Mouse (Mus musculus): ENCODE results near the gene Ganc. TPM values are rescaled to one million over a fixed set of nuclear protein-coding genes. Genes with fewer than 3 reads are reported as not detected.

The Ganc gene
- polyA plus RNA-seq, 1 experiment from 2014 or later, result 9.2 TPM

DNA sequence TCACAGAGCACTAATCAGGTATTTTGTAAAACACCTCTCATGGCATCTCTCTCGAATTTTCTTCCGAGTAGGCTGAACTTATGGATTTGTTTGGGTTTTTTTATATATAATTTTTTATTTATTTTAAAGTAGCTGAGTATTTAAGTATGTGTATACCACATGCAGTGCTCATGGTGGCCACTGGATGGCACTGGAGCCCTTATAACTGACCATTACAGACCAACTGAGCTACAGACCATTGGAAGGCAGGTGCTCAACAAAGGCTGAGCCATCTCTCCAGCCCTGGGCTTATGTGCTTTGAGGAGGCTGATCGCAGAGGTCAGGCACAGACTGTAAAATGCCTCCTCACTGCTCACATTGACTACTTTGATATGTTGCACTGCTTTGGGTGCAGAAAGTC, 74.9 kb downstream of the Ganc start:
- no peak overlapping the region for H3K4me3 ChIP-seq (replicated peaks; ENCODE audit: low read depth, low read length)
- H3K4me2 ChIP-seq (ENCODE audit: low read length), result no peak overlapping the region
- DNase-seq (peak; percentile 68), ATAC-seq (ENCODE audit: low FRiP score, low TSS enrichment) (no peak)
- H3K4me1 ChIP-seq (ENCODE audit: control insufficient read depth, insufficient read depth, low read length), result no peaks in the 10 kb centered on the region
- no peak overlapping the region for H3K9ac ChIP-seq (replicated peaks; ENCODE audit: low read length)
- H3K9me3 ChIP-seq (ENCODE audit: control insufficient read depth, low read length), result no peaks in the 10 kb centered on the region
- no peaks in the 10 kb centered on the region for H3K36me3 ChIP-seq (ENCODE audit: control insufficient read depth, insufficient read depth, low read length)
- WGBS, result 63% methylated on average over 3 of the region's 3 CpGs
- H3K27ac ChIP-seq (replicated peaks; ENCODE audit: low read depth, low read length), result no peak overlapping the region
- no peaks in the 10 kb centered on the region for H3K27me3 ChIP-seq (ENCODE audit: control insufficient read depth, insufficient read depth, low read length)

DNA sequence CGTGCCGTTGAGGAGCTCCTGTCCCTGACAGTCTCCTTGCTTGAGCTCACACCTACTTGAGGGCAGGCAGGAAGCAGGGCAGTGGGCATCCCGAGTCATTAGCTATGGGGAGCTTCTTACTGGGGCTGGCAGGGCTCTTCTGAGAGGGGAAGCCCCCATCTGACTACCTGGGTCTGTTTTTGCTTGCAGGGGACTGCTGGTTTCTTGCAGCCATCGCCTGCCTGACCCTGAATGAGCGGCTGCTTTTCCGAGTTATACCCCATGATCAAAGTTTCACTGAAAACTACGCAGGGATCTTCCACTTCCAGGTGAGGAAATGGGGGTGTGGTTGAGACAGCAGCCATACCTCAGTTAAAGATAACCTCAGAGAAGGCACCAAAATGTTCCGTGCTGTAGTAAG, 78.2 kb downstream of the Ganc start:
- no peaks in the 10 kb centered on the region for H3K4me1 ChIP-seq (ENCODE audit: control insufficient read depth, insufficient read depth, low read length)
- H3K4me2 ChIP-seq (ENCODE audit: low read length), result no peak overlapping the region
- WGBS, result 79% methylated on average over 8 of the region's 8 CpGs
- no peaks in the 10 kb centered on the region for H3K27me3 ChIP-seq (ENCODE audit: control insufficient read depth, insufficient read depth, low read length)
- H3K27ac ChIP-seq (replicated peaks; ENCODE audit: low read depth, low read length), result no peak overlapping the region
- no peaks in the 10 kb centered on the region for H3K36me3 ChIP-seq (ENCODE audit: control insufficient read depth, insufficient read depth, low read length)
- H3K4me3 ChIP-seq (replicated peaks; ENCODE audit: low read depth, low read length), result no peak overlapping the region
- DNase-seq, result no peak
- no peaks in the 10 kb centered on the region for H3K9me3 ChIP-seq (ENCODE audit: control insufficient read depth, low read length)
- no peak overlapping the region for H3K9ac ChIP-seq (replicated peaks; ENCODE audit: low read length)
- ATAC-seq (ENCODE audit: low FRiP score, low TSS enrichment), result no peak

DNA sequence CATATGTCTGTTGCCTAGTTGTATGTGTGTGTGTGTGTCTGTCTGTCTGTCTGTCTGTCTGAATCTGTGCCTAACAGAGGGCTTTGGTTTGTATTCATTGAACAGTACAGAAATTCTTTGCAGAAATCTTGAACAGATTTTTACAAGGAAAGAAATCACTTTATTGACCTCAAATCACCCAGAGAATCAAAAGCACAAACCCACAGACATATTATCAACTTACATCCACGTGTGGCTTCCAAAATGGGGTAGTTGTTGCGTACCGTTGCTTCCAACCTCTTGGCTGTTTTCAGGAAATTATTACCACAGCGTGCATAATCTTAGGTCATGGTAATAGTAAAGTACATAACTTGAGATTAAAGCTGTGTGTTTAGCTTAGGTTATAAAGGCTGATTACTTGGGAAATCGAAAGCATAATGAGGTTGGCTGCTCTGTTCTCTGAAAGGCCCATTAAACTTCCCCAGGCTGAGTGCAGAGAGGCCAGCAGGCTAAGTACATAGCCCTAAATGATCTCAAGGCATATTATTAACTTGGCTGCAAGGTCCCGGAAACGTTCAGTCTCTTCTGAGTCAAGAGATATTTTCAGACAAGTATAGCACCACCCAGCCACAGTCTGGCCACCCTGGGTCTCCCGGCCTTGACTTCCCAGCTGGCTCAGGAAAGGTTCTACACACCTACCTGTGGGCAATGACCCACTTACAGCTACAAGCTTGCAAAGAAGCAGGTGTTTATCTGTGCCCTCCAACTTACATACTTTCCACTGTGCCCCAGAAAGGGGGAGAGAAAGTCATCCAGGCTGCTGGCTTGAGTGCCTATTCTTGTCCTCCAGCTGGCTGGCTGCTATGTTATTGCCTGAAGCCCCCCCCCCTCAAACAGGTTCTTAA, 79.1 kb downstream of the Ganc start:
- WGBS, result 87% methylated on average over 8 of the region's 8 CpGs
- no peak overlapping the region for H3K4me3 ChIP-seq (replicated peaks; ENCODE audit: low read depth, low read length)

DNA sequence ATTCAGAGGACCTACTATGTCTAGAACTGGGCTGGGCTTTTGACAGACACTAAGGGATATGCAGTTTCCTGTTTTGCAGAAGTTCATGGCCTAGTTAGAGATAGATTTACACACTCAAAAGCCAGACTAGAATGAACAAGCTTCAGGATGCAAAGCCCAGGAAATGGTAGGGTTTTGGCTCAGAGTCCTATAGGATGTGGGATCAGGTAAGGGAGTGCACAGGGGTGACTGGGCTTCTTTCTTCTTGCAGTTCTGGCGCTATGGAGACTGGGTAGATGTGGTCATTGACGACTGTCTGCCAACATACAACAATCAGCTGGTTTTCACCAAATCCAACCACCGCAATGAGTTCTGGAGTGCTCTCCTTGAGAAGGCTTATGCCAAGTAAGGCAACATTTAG, 80.5 kb downstream of the Ganc start:
- Histone ChIP-seq H3K36me3 (ENCODE audit: control insufficient read depth, insufficient read depth, low read length) (no peaks in the 10 kb centered on the region), H3K4me1 (ENCODE audit: control insufficient read depth, insufficient read depth, low read length) (no peaks in the 10 kb centered on the region), H3K9me3 (ENCODE audit: control insufficient read depth, low read length) (no peaks in the 10 kb centered on the region), H3K4me3 (replicated peaks; ENCODE audit: low read depth, low read length) (no peak overlapping the region), H3K27me3 (ENCODE audit: control insufficient read depth, insufficient read depth, low read length) (no peaks in the 10 kb centered on the region), H3K27ac (replicated peaks; ENCODE audit: low read depth, low read length) (no peak overlapping the region), H3K4me2 (ENCODE audit: low read length) (no peak overlapping the region), H3K9ac (replicated peaks; ENCODE audit: low read length) (no peak overlapping the region)
- 90% methylated on average over 3 of the region's 3 CpGs for WGBS
- DNase-seq (no peak), ATAC-seq (ENCODE audit: low FRiP score, low TSS enrichment) (no peak)

More for the DNA sequence above, 79.1 kb downstream of the Ganc start:
- Histone ChIP-seq H3K27me3 (ENCODE audit: control insufficient read depth, insufficient read depth, low read length) (no peaks in the 10 kb centered on the region), H3K4me1 (ENCODE audit: control insufficient read depth, insufficient read depth, low read length) (no peaks in the 10 kb centered on the region), H3K27ac (replicated peaks; ENCODE audit: low read depth, low read length) (no peak overlapping the region), H3K9me3 (ENCODE audit: control insufficient read depth, low read length) (no peaks in the 10 kb centered on the region), H3K36me3 (ENCODE audit: control insufficient read depth, insufficient read depth, low read length) (no peaks in the 10 kb centered on the region), H3K9ac (replicated peaks; ENCODE audit: low read length) (no peak overlapping the region), H3K4me2 (ENCODE audit: low read length) (no peak overlapping the region)
- ATAC-seq (ENCODE audit: low FRiP score, low TSS enrichment), result no peak
- no peak for DNase-seq

DNA sequence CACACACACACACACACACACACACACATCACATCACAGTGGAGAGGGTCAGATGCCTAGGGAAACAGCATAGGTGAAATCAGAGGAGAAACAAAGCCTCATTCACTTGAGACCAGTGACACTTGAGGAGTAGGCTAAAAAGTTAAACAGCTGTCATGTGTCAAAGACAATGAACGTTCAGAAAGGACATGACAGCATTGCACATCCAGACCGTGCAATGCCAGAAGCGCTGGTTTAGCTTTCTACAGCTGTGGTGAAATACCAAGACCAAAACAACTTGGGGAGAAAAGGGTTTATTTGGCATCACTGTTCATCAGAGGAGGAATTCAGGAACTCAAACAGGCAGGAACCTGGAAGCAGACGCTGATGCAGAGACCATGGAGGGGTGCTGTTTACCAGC, 89.6 kb downstream of the Ganc start:
- no peak overlapping the region for H3K4me2 ChIP-seq (ENCODE audit: low read length)
- DNase-seq (no peak), ATAC-seq (ENCODE audit: low FRiP score, low TSS enrichment) (no peak)
- H3K27ac ChIP-seq (replicated peaks; ENCODE audit: low read depth, low read length), result no peak overlapping the region
- WGBS, result 66% methylated on average over 4 of the region's 4 CpGs
- H3K36me3 ChIP-seq (ENCODE audit: control insufficient read depth, insufficient read depth, low read length), result no peaks in the 10 kb centered on the region
- H3K4me1 ChIP-seq (ENCODE audit: control insufficient read depth, insufficient read depth, low read length), result no peaks in the 10 kb centered on the region
- H3K4me3 ChIP-seq (replicated peaks; ENCODE audit: low read depth, low read length), result no peak overlapping the region
- no peaks in the 10 kb centered on the region for H3K27me3 ChIP-seq (ENCODE audit: control insufficient read depth, insufficient read depth, low read length)
- H3K9me3 ChIP-seq (ENCODE audit: control insufficient read depth, low read length), result no peaks in the 10 kb centered on the region
- H3K9ac ChIP-seq (replicated peaks; ENCODE audit: low read length), result no peak overlapping the region

DNA sequence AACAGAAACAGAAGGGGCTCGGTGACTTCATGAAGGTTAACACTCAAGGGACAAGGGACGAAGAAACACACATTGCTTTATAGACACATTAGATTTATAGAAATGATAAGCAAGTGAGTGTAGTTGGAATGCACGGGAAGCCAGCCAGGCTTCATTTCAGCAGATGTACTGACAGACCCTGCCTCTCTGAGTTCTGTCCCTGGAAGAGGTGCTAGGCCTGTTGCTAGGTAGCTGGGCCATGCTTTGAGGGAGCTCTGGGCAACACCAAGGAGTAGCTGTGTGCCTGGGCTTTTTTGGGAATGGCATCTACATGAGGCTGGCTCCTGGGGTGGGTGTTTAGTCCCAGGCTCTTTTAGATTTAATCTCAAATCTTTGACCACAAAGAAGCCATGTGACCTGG, 92.8 kb downstream of the Ganc start:
- ATAC-seq (ENCODE audit: low FRiP score, low TSS enrichment), result no peak
- 91% methylated on average over 3 of the region's 3 CpGs for WGBS
- DNase-seq, result no peak
- no peaks in the 10 kb centered on the region for H3K9me3 ChIP-seq (ENCODE audit: control insufficient read depth, low read length)
- no peak overlapping the region for H3K27ac ChIP-seq (replicated peaks; ENCODE audit: low read depth, low read length)
- no peaks in the 10 kb centered on the region for H3K36me3 ChIP-seq (ENCODE audit: control insufficient read depth, insufficient read depth, low read length)
- no peak overlapping the region for H3K4me2 ChIP-seq (ENCODE audit: low read length)
- H3K4me1 ChIP-seq (ENCODE audit: control insufficient read depth, insufficient read depth, low read length), result no peaks in the 10 kb centered on the region
- no peak overlapping the region for H3K4me3 ChIP-seq (replicated peaks; ENCODE audit: low read depth, low read length)
- no peak overlapping the region for H3K9ac ChIP-seq (replicated peaks; ENCODE audit: low read length)
- no peaks in the 10 kb centered on the region for H3K27me3 ChIP-seq (ENCODE audit: control insufficient read depth, insufficient read depth, low read length)

DNA sequence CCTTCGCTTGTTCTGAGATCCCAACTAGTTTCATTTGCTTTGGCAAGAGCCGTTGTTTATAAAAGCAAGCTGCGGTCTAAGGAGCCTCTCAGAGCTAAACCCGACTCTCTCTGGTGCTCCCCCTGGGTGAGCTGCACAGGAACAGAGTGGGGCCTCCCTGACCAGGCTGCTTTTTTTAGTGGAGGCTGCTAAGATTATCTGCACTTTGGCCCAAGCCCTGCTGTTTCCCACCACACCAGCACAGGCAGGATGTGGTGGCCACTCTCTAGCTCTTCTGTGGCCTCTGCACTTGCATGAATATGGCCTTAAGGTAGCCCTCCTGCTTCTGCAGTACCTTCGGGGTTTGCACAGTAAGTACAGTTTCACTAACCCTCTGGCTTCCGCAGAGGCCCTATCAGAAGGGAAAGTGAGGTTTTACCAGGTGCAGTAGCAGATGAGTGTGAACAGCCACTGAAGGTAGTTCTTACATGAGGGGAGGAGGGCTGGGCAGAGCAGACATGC, 96.3 kb downstream of the Ganc start:
- H3K27me3 ChIP-seq (ENCODE audit: control insufficient read depth, insufficient read depth, low read length), result no peaks in the 10 kb centered on the region
- DNase-seq (no peak), ATAC-seq (ENCODE audit: low FRiP score, low TSS enrichment) (no peak)
- H3K4me1 ChIP-seq (ENCODE audit: control insufficient read depth, insufficient read depth, low read length), result no peaks in the 10 kb centered on the region
- no peaks in the 10 kb centered on the region for H3K9me3 ChIP-seq (ENCODE audit: control insufficient read depth, low read length)
- 82% methylated on average over 6 of the region's 6 CpGs for WGBS
- no peak overlapping the region; the same call in 1 of the 2 replicates for H3K27ac ChIP-seq (replicated peaks; ENCODE audit: low read depth, low read length)
- H3K4me3 ChIP-seq (replicated peaks; ENCODE audit: low read depth, low read length), result no peak overlapping the region
- H3K4me2 ChIP-seq (ENCODE audit: low read length), result no peak overlapping the region
- H3K9ac ChIP-seq (replicated peaks; ENCODE audit: low read length), result no peak overlapping the region
- H3K36me3 ChIP-seq (ENCODE audit: control insufficient read depth, insufficient read depth, low read length), result no peaks in the 10 kb centered on the region; the same call in 1 of the 2 replicates

DNA sequence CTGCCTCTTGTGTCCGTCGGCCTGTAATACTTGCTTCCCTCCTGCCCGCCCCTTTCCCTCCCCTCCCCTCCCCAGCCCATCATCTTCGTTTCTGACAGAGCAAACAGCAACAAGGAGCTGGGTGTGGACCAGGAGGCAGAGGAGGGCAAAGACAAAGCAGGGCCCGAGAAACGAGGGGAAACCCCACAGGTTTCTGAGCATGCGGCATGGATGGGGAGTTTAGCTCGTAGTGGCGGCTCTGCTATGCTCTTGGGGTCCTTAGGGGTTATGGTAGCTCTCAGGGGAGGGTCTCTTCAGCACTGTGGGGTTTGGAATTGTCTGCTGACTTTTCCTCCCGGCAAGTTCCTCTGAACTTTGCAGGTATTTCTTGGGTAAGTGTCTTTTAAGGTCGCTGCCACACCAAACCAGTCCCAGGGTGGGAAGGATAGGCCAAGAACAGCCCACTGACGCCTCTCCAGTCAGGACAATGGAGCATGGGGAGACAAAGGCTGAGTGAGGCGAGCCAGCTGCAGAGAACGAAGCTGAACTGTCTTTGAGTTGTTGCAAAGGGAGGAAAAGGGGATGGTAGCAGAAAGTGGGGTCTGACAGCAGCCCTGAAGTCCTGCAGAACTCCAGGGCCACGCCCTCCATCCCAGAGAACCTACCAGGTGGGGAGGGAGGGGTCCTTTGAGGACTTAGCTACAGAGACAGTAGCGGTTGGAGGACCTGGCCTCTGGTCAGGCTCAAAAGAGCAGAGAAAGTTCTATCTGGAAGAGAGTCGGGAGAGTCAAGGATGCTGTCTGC, 97.6 kb downstream of the Ganc start:
- Histone ChIP-seq H3K4me1 (ENCODE audit: control insufficient read depth, insufficient read depth, low read length) (no peaks in the 10 kb centered on the region), H3K9me3 (ENCODE audit: control insufficient read depth, low read length) (no peaks in the 10 kb centered on the region), H3K4me2 (ENCODE audit: low read length) (no peak overlapping the region), H3K27ac (replicated peaks; ENCODE audit: low read depth, low read length) (no peak overlapping the region), H3K27me3 (ENCODE audit: control insufficient read depth, insufficient read depth, low read length) (no peaks in the 10 kb centered on the region), H3K9ac (replicated peaks; ENCODE audit: low read length) (no peak overlapping the region), H3K36me3 (ENCODE audit: control insufficient read depth, insufficient read depth, low read length) (peaks cover 11% of the 10 kb centered on the region), H3K4me3 (replicated peaks; ENCODE audit: low read depth, low read length) (no peak overlapping the region)
- no peak for DNase-seq
- ATAC-seq (ENCODE audit: low FRiP score, low TSS enrichment), result no peak
- WGBS, result 35% methylated on average over 17 of the region's 17 CpGs

Measured in midbrain, embryonic 14.5 days (tissue).